Mouse (Mus musculus) C2C12 (cell line): ENCODE data around the gene Cald1.

Source experiments
- CEBPB ChIP-seq: IDR thresholded peaks from one replicate; pipeline ENCODE4 v1.6.1; 2011; ENCODE audit warnings: low read depth, mild to moderate bottlenecking, control low read depth, moderate library complexity
- CTCF ChIP-seq: IDR thresholded peaks from one replicate; pipeline ENCODE4 v1.5.1; 2011; ENCODE audit not compliant: control insufficient read depth, insufficient read depth, insufficient read length
- FOSL1 ChIP-seq: IDR thresholded peaks from one replicate; pipeline ENCODE4 v1.8.0; 2011; ENCODE audit warnings: mild to moderate bottlenecking, low read length; ENCODE audit not compliant: poor library complexity, insufficient read depth, severe bottlenecking
- MAX ChIP-seq: IDR thresholded peaks from one replicate; pipeline ENCODE4 v1.6.1; 2011; ENCODE audit warnings: mild to moderate bottlenecking, control low read depth
- MYOG ChIP-seq: IDR thresholded peaks from one replicate; pipeline ENCODE4 v1.6.1; 2011; ENCODE audit not compliant: control insufficient read depth, insufficient read length; ENCODE audit errors: extremely low read depth
- USF1 ChIP-seq: IDR thresholded peaks from one replicate; pipeline ENCODE4 v1.6.1; 2011; ENCODE audit warnings: low read depth, mild to moderate bottlenecking, control low read depth, moderate library complexity

DNA sequence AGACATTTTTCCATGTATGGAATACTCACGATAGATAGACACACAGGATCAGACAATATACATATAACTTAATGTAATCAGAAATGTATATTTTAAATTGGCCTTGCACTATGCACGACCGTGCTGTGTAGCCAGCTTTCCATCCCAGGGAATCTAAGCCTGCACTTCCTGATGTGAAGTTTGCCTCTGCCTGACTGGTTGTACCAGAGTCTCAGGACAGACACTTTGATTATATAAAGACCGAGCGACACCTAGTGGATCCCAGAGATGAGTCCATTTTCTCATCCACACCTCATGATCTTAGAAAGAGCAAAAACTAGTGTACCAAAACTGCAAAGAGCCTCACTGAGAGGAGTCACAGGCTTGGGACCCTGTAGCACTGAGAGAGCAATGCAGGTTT is 156.1 kb downstream of the Cald1 start:
- TF ChIP-seq CTCF (peak; percentile 3), MAX (no peak), MYOG (no peak), USF1 (no peak), CEBPB (no peak), FOSL1 (no peak)
